Mouse (Mus musculus) cerebellum, adult 2 months (tissue): ENCODE data around the gene Rhbdl1.

ENCODE experiments used
- CTCF ChIP-seq: fragments of 200-500 bp; IDR thresholded peaks from 2 replicates; pipeline ENCODE4 v1.5.1; 2011; ENCODE audit warnings: low read depth, mild to moderate bottlenecking, control low read depth, low read length, moderate library complexity, borderline replicate concordance; ENCODE audit not compliant: insufficient read depth
- POLR2A ChIP-seq: fragments of 200-500 bp; IDR thresholded peaks from 2 replicates; pipeline ENCODE4 v1.6.1; 2011; ENCODE audit warnings: low read length, control low read depth, borderline replicate concordance; ENCODE audit not compliant: insufficient read depth

DNA sequence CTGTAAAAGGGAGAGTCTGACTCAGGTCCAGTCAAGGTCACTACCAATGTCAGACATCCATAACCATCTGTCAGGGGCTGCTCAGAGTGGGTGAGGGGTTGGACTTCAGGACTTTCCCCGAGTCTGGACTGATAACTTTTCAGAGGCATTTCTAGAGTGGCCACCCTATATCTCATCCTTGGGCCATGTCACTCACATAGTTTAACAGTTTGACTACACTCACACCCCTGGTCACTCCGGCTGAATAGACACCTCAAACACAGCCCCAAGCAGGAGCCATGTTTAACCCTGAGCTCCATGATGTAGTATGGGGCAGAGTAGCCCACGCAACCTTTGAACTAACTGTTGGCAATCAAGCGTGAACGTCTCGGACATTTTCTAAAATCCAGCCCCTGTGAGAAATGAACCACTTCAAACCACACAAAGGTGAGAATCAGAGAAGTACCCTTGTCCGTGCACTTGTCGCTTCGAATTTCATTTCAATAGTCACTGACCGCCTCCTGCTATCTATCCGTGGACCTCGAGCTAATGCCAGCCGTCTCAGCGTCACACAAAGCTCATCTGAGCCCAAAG lies 37.1 kb upstream of the Rhbdl1 start:
- TF ChIP-seq POLR2A (no peak), CTCF (no peak)
